Mouse (Mus musculus) cerebellum, adult 11-12 months (tissue): ENCODE data around the gene Cdk5.
A peak's percentile ranks its signal among the peaks of the same experiment; 100 is the strongest.

Experiments
- DNase-seq: peaks from one replicate; pipeline ENCODE4 v3.0.0; 2022

The Cdk5 gene

GRCm38 (mm10) chr5:24423129-24424003, at the start of gene Cdk5, which contains the start of gene Slc4a2:
Gene Cdk5 (minus strand): TSS chr5:24423530.
Gene Slc4a2 (plus strand): TSS chr5:24423837.
- peak; percentile 99 for DNase-seq

DNA sequence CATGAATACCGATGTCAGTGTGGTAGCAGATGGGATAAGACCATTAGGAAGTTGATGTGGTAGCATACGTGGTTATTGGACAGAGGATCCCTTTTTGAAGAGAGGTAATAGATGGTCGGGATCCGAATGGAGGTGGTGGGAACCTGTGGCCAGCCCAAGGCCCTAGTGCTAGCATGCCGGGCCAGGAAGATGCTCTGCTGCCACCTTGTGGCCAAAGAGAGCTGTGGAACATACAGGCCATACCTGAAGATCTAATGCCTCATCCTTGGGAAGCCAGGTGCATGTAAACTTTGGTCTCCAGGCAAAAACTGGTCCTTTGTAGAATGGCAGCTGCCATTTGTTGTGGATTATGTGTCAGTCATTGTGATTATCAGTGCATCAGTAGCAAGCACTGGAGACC, 47.3 kb upstream of the Cdk5 start:
- DNase-seq, result peak; percentile 78

- no peak for DNase-seq
These were observed 43.4 kb upstream of the Cdk5 start for GRCm38 (mm10) chr5:24466762-24467161.

GRCm38 (mm10) chr5:24455613-24456012, 32.3 kb upstream of the Cdk5 start:
- no peak for DNase-seq

DNA sequence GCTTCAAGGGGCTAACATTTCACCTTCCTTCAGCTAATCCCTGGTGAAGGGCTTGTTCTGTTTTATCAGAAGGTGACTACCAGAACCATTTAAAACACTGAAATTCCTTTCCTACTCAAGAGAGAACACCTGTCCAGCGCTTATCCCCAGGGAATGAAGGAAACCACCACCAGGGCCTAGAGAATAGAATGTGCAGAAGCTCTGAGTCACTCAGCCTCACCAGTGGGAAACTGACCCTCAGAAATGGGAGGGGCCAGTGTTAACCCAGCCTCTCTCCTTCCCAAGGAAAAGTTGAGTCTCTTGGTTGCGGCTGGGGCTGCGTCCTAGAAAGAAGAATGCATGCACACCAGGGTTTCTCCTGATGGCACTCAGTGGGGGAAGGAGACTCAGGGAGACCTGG, 31.7 kb upstream of the Cdk5 start:
- DNase-seq, result no peak

GRCm38 (mm10) chr5:24453985-24454303, 30.6 kb upstream of the Cdk5 start:
- DNase-seq, result no peak

DNA sequence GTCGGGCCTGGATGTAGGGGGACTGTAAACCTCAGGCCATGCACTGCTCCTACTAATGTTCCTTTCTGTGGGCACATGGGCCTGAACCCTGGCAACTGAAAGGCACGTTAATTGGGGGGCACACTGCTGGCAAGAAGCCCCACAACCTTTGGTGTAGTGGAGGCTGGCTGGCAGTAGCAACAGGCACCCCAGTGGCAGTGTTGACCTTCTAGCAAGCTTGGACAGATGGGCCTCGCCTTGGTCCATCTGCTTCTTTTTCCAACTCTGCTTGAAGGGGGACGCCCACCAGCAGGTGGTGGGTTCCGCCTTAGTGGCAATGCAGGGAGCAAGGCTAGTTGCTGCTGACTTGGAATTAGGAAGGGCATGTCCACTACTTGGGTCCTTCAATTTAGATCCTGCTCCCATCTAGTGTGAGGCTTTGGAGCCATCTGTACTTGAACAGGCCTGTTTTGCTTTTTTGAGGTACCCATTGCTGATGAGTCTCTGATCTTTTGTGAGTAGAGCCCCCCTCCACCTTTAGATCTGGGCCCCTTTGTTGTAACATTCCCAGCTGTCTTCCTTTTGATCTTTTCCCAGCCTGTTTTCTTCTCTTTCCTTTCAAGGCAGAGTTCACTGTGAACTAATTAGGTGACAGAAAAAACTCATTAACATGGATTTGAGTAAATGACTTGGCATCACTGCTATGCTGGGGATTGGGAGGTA, 30.1 kb upstream of the Cdk5 start:
- peak; percentile 91 for DNase-seq

GRCm38 (mm10) chr5:24452691-24453233, 29.4 kb upstream of the Cdk5 start:
- peak; percentile 77 for DNase-seq

DNA sequence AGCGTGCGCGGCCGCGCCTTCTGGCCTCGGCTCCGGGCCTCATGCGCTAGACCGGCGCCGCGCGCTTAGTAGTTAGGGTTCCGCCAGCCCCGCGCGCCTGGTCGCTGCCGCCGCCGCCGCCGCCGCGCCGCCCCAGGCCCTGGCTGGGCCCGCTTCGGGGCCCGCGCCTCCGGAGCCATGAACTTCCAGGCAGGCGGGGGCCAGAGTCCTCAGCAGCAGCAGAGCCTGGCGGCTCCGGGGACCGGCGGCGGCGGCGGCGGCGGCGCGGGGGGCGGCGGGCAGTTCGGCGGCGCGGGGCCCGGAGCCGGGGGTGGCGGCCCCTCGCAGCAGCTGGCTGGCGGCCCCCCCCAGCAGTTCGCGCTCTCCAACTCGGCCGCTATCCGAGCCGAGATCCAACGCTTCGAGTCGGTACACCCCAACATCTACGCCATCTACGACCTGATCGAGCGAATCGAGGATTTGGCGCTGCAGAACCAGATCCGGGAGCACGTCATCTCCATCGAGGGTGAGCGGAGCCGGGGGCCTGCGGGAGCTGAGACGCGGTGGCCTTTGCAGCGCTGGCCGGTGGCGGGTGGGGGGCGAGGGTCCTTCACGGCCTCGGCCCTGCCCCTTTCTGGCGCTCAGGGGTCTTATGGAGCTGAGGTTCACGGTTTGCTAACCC, 28.8 kb upstream of the Cdk5 start, which contains the start of gene Agap3:
Gene Agap3 (plus strand): TSS at position 148 of the 661 bp plus-strand sequence.
- peak; percentile 76 for DNase-seq

DNA sequence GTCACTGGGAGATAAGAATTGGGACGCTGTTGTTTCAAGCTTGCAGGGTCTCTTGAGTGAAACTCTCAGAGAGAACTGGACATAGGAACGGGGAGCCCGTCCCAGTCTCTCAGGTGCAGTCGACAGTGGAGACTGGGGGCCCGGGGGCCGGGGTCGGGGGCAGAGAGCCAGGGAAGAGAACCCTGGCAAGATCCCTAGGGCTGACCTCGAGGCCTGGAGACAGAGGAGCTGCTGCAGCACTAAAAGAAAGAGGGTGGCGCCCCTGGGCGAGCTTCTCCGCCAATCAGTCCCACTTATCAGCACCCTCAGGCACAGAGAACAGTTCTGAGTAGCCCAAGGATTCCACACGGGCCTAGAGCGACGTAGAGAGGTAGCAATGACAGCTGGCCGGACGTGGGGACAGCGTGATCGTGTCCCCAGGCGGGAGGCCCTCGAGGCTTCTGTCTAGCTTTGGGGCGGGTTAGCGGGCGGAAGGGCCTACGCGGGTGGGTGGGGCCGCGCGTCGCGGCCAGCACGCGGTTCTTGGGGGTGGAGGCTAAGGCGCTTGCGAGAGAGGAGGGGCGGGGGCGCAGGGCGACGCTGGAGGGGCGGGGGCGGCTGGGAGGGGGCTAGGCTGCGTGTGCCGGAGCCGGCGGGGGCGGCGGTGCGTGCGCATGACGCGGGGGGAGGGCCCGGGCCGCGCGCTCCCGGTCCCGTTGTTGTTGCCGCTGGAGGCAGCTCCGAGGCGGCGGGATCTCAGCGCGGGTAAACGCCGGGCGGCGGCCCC, 28.1 kb upstream of the Cdk5 start:
- peak; percentile 89 for DNase-seq

DNA sequence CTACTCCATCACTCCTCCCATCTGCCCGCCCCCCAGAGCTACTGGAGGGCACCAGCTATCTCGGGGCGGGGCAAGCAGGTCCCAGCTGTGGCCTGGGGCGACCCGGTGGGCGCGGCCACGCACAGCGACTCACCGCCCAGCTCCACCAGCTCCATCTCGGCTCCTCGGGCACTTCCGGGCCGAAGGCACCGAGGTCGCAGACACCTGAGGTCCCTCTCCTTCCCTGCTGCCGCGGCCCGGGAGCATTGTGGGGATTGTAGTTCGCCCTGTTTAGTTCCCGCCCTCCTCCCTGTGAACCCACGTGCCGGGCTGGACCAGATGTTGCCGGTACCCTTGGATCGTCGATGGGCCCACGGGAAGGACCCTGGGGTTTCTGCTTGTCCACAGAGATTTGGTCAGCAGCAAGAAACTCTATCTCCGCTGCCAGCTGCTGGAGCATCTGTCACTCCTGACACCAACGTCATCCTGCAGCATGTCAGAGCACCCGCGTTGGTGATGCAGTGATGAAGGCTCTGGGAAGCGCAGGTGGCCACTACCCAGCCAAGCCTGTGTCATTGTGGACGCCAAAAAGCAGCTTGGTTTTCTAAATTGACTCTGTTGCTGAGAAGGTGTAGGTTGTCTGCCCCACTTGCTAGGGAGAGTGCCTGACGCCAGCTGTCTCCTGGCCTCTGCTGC, 24.4 kb upstream of the Cdk5 start, which contains the start of gene Tmub1:
Gene Tmub1 (minus strand): TSS at position 231 of the 675 bp plus-strand sequence.
- peak; percentile 88 for DNase-seq

DNA sequence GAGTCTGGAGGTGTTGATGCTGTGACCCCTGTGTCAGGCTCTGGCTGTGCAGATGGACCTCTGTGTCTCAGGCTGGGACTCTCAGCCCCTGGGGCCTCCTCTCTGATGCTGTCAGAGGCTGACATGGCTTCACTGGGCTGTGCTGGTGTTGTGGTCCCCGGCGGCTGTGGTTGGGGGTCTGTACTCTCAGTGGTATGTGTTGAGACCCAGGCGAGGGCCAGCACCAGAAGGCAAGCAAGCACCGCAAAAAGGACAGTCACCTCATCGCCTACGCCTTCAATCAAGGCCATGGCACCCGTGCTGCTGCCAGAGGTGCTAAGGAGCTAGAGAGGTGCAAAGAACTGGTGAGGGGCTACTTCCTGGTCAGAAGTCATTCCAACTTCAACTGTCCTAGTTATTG, 23.3 kb upstream of the Cdk5 start:
- DNase-seq, result peak; percentile 68

DNA sequence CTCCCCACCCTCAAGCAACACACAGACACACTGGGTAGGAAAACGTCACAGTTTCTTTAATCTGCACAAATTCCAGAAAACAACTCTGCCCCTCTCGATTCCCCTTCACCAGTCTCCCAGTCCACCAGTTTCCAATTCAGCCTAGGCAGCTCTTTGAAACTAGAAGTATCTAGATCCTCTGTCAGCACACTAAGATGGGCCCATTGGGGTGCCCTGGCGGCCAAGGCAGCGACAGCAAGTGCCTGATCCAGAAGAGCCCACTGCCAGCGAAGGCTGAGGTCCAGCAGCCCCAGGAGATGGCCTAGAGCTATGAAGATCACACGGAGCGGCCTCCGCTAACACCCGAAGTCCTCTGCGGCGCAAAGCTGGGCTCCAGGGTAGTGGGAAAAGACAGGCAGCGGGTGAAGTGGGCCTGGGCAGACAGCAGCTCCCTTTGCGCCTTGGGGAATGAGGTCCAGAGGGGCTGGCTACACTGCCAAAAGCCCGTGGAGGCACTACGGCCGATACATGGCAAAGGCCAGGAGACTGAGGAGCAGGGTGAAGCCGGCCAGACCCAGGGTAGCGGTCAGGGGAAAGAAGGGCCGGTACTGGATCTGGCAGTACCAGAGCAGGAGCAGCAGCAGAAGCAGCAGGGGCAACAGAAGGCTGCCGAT, 22.2 kb upstream of the Cdk5 start:
- peak; percentile 70 for DNase-seq

DNA sequence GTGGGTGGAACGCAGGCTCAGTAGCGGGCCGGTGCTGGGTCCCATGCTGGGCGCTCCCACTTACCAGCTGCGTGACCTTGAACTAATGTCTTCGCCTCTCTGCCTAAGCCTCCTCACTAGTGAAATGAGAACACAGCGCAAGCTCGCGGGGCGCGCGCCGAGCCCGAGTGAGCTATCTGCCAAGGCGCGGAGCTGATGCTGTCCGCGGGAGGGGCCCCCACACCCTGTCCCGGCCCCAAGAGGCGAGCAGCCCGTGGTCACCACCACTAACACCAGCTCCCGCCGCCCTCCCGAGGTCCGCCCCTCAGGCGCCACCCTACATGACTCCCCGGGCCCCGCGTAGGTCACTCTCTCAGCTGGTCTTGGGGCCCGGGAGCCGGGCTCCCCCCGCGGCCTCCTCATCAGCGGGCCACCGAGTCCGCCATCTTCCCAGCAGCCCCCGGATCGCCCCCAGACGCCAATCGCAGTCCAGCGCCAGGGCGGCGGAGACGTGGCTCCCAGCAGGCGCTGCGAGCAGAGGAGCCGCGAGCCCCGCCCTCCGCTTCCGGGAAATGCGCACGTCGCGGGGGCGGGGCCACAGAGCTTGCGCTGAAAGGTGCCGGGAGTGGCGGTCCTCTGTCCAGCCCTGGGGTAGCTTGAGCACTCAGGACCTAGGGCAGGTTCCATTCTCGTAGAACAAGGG, 21.6 kb upstream of the Cdk5 start, which contains the start of gene Fastk:
Gene Fastk (minus strand): TSS at position 542 of the 682 bp plus-strand sequence.
- DNase-seq, result peak; percentile 95

DNA sequence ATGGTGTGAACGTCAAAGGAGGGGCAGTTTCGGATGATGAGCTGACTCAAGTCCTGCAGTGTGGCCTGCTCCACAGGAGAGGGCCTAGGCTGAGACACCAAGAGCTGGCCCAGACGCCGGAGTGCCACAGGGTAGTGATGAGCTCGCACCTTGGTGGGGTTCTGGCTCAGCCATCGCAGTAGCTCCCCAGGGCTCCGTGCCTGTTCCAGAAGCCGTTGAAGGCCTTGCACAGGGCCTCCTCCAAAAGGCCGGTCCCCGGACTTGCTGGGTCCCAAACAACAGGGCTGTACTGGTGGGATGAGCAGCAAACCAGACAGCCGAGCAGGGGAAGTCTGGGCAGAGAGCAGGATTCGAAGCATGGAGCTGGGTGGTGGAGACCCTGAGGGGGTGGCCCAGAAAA, 20.6 kb upstream of the Cdk5 start:
- peak; percentile 65 for DNase-seq

GRCm38 (mm10) chr5:24443204-24443603, 19.9 kb upstream of the Cdk5 start:
- peak; percentile 48 for DNase-seq

DNA sequence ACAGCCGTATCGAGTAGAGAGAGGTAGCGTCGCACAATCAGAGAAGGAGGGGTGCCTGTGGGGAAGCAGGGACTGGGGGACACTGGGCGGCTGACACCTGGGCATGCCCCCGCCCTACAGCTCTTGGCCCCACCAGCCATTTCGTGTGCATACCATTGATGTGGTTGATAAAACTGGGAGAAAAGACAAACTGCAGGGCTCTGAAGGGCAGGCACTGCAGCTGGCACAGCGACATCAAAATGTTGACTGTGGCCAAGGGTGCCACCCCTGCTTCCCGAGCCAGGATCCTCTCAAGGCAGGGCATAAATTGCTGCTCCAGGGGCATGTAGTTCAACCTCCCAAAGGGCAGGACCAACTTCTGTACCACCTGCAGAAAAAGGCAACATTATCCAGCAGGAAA, 18.7 kb upstream of the Cdk5 start:
- DNase-seq, result no peak

- DNase-seq, result no peak
These were observed 17.9 kb upstream of the Cdk5 start for GRCm38 (mm10) chr5:24441187-24441586.

DNA sequence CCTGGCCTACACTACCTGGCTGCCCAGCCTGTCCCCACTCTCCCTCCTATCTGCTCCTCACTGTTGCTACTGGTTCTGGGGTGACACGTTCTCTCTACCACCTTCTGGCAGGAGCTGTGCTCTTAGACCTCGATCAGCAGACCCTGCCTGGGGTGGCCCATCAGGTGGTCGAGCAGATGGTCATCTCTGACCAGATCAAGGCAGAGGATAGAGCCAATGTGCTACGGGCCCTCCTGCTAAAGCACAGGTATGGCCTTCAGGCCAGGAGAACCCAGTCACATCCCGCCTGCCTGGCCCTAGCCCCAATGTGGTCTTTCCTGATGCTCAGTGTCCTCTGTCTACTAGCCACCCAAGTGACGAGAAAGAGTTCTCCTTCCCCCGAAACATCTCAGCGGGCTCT, 10.7 kb upstream of the Cdk5 start:
- no peak for DNase-seq

GRCm38 (mm10) chr5:24428596-24428995, 5.3 kb upstream of the Cdk5 start:
- no peak for DNase-seq

DNA sequence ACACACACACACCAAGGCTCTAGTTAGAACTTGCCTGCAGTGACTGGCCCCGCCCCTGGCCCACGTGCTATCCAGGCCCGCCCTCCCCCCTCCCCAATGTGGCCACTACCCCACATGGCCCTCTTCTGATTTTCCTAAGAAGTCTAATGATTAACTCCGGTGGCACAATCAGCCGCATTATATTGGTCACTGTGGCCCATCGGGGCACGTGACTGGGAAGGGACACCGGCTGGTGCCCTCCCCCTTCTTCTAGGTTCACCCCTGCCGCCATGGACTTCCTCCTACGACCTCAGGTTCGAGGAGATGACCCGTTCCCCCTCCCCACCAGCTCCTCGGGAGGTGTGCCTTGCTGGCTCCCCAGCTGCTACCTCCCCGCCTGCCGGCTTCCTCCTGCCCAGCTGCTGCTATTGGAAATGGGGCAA, 4.7 kb upstream of the Cdk5 start:
- no peak for DNase-seq
